Mouse (Mus musculus): ENCODE results near the gene Odf2l.
A peak's percentile ranks its signal among the peaks of the same experiment; 100 is the strongest.

Gene Odf2l

DNA sequence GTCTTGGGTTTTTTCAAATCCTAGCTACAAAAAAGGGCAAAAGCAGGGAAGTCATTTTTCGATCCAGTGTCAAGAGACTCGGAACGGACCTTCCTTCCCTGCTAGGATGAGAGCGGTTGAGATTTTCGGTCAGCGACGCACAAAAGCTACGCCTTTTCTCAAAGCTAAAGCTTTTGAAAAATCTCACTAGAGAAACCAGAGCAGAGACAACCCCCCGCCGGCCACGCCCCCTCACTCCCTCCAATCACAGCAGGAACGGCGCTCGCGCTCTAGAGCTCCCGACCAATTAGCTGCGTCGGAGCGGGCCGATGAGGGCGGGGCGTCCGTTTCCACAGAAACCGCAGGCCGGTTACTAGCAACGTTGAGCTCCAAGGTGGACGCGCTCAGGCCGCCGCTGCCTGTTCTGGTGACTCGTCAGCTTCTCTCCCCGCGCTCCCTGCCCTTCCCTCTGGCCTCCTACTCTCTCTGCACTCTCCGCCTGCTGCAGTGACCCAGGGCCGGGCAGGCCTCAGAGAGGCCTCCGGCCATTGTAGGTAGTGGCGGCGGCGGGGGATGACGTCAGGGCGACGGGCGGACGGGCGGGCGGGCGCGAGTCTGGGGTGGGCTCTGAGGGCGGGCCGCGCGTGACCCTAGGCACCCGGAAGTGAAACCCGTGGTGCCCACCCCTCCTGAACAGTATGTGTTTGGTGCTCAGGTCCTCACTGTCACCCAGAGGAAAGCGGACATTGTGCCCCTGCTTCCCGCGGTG is at the start of gene Odf2l:
Odf2l (plus strand) TSS at position 335 of the 748 bp plus-strand sequence.
- peak; percentile 99 for DNase-seq

DNA sequence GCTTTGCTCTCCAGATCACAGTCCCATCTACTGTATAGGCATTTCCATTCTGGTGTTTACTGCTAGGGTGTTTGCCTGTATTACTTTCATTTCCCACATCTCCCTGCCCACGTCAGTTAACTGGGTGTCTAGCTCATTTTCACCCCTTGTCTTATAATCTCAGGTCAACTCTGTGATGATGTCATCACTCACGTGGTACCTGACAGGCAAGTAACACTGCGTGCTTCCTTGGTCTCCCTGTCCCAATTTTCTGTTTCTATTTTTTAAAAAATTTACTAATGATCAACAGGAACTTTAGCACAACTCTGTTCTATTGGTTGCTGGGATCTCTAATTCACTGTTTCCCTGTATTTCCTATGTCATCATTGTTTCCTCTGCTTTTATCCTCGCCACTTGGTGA is 49.4 kb upstream of the Odf2l start:
- no peak for DNase-seq

DNA sequence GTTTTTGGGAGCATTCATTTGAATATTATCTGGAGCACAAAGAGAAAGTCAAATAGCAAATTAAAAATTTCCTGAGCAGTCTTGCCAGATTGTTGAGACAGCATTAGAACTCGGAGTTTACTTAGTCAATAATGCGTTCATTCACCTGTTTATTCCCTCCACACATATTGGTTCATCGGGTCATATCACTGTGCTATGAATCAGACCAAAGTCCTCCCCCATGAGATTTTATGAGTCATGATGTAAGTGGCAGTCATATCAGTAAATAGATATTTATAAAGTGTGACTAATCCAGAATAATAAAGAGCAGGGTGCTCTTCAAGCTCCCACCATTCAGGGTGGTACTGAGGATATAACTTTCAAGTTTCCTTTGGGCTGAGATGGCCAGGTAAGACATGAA is 46.0 kb upstream of the Odf2l start:
- DNase-seq = no peak

DNA sequence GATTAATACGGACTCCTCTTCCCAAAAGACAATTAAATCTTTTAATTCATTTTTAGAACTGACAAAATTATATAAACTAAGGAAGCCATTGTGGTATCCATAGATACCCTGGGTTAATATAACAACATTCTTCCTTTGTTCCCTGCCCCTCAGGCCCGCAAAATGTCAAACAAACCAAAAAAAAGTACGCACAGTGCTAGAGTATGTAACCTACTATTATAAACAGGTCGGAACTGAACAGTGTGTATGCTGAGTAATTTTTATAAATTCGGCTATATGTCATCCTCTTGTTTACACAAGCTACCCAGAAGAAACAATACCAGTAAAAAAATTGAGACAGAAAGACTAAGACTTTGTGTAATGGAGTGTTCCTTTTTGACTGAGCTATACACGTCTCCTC is 40.0 kb upstream of the Odf2l start:
- no peak for DNase-seq

DNA sequence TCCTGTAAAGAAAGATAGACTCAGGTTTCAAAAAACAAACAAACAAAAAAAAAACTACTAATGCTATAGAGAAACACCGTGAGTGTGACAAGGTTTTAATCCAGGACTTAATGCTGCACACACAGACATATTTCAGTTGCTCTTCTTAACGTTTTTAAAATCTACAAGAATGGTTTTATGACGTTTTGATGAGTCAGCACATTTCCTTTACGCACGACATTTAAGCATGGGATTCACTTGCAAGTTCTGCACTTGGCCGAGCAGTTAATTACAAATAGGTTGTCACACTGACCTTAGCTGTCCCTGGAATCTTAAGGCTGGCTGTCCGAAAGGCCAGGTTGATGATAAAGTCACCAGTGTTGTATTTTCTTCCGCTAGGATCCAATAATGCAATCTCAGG is 37.5 kb upstream of the Odf2l start:
- no peak for DNase-seq

DNA sequence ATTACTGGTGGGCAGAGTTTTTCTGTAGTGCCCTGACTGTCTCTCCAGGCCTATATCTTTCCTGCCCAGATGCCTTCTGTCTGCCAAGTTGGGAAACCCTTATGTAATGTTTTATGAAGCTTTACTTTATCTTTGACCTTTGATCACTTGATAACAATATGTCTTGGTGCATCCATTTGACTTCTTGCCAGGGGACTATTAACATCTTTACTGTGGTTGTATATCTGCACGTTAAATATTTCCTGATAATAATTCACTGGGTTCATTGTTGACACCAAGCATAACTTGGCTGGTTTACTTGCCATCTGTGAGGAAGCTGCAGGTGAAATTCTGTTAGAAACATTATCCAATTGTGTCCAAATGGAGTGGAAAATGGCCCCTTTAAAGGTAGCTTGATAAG is 35.3 kb upstream of the Odf2l start:
- DNase-seq = no peak

DNA sequence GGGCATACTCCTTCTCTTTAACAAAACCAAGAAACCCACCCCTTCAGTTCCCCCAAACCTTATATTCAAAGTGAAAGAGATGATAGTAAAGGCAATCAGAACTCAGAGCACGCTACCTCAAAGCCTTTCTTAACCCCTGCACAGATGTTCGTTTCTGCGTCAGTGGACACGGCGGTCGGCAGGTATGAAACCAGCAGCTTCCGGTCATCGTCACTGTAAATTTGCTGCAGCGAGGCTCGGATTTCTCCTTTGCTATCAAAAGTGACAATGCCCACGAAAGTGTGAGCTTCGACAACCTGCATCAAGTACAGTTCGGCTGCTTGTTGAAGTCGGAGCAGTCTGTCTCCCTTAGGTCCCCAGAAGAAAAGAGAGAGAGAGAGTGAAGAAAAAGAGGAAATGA is 32.2 kb upstream of the Odf2l start:
- DNase-seq = no peak

DNA sequence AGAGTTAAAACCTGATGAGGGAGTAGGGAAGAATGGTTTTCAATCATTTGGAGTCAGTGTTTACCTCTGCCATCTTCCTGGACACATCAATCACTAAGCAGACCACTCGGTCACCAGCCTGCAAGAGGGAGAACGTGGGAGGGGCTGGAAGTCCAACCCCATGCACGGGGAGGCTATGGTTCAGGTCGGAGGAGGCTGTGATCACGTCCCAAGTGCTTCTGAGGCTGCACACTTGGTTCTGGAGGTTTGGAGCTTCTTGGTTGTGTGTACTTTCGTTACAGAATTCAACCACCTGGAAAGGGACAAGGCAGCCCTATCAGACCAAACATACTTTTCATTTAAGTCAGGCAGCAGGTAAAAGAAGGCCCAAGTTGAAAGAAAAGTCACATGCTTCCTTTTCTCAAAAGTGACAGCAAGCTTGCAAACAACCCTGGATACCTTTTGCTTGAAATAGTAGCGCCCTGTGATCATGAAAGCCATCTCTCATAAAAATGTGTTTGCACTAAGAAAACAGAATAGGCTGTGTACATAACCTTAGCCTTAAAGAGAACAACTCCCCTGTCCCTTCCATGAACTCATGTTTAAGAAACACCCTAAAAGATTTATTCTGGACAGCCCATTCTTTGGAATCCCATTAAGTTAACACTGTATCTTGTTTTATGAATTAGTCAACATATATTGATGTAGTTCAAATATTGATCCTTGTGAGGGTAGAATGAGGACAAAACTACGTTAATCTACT is 30.4 kb upstream of the Odf2l start:
- DNase-seq = no peak

DNA sequence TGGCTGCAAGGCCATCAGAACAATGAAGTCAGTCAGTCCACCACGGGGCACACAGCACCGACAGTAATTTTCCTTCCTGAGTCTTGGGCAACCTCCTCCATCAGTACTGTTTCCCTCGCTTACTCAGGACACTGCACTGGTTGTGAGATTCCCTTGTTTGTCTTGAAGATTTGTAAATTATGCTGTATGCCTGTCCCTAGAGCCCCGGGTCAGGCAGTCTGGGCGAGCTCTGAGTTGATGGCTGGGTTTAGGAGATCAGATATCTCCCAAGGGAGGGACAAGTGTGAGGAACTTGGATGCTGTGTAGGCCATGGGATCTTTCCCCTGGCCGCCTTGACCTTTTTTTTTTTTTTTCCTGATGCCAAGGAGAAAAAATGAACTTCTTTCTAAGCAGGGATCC is 19.1 kb upstream of the Odf2l start, which contains the start of gene Clca2:
Clca2 (minus strand) TSS at position 153 of the 400 bp plus-strand sequence.
- DNase-seq = no peak

DNA sequence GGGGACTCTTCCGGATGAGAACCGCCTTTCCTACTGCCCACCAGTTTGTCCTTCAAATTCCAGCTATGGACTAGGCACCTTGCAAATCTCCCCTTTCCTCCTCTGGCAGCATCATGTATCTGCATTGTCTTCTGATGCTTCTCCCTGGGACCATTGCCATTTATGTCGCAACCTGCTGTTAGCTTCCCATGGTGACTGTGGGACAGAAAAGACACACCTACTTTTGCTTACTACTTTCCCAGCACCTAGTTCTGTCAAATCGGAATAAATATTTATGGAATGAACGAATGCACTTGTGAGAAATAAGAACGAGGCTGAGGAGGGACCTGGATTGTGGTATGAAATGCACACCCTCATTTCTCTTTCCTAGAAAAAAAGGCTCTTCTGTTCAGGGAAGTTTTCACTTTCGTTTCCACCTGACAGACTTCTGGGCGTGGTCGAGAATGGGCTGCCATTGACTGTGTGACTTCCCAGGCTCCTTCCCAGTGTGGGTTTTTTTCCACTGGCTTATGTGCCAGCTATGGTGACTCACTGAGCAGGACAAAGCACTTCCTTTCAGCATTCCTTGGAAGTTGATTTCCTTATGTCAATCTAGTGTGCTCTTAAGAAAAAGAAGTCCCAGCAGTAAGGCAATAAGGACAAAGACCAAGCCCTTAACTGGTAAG is 16.4 kb upstream of the Odf2l start:
- no peak for DNase-seq

DNA sequence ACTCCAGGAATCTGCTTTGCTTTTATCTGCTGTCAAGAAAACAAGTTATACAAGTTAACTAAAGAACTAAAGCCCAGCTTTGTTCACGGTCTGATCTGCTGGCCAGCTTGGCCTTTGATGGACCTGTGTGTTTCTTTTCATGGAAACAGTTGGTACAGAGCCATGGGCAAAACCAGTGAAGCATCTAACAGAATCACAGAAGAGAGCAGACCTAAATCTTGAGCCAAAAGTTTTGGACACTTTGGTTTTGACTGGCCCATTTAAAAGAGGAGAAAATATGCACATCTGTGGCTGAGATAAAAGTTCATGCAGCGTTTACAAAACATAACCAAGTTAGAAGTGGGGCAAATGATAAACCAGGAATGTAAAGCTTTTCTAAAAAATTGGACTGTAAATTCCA is 15.1 kb upstream of the Odf2l start:
- DNase-seq = no peak

DNA sequence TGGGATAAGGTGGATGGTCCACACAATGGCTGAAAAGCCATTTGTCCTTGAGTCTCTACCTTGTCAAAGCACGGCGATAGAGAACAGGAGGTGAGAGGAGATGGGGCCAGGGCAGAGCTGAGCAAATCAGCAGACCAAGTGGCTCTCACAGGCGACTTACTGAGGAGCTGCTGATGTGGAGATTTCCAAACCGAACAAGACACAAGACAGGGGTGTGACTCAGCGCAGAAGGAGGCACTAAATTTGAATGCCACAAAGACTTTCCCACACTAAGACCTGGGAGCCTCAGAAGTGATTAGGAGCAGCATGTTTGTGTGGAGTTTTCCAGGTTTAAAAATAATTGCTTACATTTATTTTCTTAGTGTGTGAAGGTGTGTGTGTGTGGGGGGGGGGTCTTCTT is 14.6 kb upstream of the Odf2l start:
- DNase-seq = no peak

DNA sequence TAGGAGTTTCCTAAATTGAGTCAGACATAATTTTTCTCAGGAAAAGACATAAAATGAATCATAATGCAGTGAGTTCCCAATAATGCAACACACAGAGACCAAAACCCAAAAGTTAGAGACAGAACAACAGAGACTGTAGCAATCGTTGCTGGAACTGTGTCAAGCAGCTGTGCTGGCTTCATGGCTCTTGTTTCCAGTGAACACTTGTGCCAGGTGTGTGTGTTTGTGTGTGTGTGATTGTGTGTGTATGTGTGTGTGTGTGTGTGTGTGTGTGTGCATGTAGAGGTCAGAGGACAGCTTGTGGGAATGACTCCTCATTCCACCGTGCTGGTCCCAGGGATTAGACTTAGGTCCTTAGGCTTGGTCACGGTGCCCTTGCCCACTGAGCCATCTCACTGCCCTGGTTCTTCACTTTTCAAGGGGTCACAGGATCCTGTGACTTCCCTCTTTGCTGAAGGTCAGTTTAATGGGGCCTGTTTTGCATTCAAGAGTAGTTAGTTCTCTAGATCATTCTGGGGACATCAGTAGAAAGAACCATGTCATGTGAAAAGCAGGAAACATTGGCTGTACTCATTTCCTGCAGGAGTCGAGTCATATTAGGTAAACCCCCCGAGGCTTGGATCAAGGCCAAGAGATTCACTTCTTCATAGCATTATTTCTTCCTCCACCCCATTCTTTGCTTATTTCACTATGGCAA is 13.2 kb upstream of the Odf2l start:
- no peak for DNase-seq

DNA sequence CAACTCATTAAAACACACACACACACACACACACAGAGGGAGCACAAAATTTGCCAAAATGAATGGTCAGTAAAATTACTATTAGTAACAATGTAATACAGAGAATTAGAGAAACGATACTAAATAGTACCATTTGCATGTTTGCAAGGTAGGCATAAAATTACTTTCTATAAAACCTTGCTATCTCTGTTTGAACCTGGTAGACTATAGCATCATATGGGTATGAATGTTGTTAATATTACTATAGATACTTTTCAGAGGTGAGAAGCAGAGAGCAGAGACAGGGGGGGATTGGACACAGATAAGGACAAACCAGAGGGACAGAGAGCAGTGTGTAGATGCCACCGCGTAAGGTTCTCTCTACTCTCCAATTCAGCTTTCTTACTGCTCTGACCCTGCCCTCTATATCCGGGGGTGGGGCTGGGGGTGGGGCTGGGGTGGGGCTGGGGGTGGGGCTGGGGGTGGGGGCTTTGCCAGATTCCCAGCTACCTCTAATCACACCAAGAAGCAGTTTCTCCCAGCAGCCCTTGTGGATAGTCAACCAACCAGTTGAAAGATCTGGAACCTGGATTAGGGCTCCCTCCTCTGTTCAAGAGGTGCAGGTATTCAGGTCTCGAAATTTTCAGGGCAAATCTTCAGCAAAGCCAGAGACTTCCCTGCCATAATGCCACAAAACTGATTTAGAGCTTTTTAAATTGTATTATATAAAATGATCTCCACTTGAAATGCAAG is 12.4 kb upstream of the Odf2l start:
- no peak for DNase-seq

DNA sequence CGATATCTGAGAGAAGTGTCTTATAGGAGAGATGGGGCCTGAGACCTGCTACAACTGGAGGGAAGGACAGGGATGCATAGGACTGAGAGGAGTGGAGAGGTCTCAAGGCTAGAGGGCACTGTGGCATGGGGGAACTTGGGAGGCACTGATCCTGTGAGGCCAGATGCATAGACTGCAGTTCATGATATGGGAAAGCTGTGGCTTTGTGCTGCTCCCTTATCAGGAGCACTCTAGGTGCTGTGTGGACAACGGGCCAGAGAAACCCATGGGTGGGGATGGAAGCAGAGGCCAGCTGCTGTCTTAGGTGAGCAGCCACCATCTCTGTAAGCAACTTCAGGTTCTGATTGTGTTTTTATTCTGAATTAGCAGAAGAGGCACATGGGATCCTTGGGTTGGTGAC is 3.2 kb upstream of the Odf2l start:
- no peak for DNase-seq

DNA sequence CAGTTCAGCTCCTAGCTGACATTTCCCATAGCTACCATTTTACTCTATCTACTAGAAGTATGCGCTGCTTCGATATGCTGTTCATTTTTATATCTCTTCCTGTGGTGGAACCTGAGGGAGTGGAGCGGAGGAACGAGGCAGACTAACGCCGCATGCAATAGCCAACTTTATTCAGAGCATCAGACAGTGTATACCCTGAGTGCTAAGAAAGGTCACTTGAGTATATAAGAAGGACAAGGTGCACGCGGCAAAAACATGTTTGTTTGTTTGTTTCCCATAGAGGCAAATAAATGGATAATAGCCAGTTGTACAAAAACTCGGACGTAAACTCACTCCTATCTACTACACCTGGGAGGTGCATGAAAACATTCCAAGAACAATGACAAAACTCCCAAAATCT is 751 bp upstream of the Odf2l start:
- no peak for DNase-seq

DNA sequence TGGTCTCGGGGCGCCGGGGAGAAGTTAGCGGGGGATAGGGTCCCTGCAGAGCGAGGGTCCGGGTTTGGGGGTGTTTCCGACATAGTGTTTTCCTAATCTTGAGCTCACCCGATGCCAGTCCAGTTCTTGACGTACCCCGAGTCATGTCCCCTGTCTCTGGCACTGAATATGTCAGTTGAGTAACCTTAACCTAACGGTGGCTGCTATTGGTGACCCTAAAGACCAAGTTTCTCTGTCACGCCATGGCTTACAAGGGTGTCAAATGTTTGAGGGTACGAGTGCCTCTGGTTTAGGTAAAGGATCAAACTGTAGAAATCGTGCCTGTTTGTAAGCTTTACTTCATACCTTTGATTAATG is 592 bp downstream of the Odf2l start:
- DNase-seq = no peak

DNA sequence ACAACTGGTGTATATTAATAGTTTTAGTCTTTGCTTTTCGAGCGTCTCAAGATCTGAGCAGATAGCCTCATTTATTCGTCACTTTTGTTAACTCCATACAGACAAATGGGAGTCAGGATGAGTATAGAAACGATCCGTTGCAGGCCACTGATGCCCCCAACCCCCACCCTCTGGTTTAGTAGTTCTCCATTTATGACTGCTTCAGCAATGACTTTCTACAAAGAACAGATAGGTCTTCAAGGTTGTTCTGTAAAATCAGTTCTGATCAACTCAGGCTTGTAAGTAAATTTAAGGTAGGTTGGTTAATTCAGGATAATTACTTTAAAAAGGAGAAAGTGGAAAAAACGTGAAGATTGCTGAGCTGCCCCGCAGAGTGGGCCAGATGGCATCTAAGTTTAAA is 1.0 kb downstream of the Odf2l start:
- DNase-seq = no peak

DNA sequence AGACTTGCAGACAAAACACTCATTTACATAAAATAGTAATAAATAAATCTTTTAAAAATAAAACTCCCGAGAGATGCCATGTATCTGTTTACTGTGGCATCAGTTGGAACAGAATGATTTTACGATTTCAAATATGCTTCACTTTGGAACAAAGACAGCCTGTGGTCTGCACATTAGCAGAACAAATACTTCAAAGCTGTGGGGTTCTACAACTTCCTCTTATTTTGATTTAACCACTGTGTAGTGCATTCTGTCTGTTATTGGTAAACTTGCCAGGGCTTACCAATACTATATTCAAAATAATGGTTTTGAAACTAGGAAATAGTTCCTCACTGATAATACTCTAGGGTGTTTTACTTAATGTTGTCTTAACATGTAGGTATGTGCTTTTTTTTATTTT is 8.2 kb downstream of the Odf2l start:
- DNase-seq = no peak

DNA sequence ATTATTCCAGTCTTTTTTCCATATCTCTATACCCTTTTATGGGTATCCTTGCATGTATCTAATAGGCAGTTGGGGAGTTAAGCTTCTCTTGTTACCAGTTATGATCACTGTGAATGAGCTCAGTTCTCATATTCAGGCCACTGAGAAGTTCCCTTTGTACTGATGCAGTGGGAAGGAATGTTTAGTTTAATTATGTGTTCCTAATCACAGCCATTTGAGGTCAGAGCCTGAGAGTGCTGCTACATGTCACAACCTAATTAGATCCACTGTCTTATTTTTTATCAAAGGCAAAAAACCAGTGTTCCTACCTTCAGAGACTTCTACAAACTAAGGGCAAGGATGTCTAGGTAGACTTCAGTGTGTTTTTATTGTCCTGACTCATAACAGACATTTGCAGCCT is 11.0 kb downstream of the Odf2l start:
- DNase-seq = no peak

DNA sequence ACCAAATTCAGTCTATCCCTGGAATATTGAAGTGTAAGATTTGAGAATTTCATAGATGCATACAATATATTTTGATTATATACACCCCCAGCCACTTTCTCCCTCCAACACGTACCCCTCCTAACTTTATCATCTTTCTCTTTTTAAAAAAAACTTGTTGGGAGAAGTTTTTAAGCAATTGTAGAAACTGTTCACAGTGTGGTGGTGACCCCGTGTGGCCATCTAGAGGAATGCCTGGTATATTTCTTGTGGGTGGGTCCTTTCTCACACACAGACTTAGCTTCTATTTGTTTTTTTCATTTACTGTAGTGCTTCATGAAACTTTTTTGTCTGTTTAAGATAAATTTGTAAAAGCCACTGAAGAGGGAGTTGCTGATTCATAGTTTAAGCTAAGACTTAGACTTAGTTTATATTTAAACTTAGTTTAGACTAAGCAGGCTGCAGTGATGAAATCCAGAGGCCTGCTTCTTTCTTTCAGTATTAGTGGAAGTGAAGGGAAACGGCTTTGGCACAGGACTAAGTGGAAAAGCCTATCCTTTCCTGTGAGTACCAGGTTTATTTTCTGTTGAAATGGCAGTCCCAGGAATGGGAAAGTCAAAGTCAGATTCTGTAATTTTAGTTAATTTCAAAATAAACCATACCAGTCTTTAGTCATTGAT is 13.0 kb downstream of the Odf2l start:
- DNase-seq = peak; percentile 56

DNA sequence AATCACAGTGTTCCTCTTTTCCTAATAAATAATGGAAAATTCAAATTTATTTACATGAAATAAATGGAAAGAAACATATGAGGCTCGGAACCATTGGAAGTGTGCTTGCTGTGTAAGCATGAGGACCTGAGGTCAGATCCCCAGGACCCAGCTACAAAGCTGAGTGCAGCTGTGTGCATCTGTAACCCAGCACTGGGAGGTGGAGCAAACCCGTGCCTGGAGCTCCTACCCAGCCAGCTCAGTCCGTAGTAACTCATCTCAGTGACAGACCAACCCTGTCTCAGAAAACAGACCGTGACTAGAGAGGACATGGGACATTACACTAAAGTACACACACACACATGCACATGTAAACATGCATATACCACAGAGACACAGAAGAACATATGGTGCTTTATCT is 21.8 kb downstream of the Odf2l start:
- no peak for DNase-seq
